Mouse (Mus musculus): ENCODE data around the gene Fbxo41. TPM values are rescaled to one million over a fixed set of nuclear protein-coding genes. Genes with fewer than 3 reads are reported as not detected.

Gene Fbxo41
- polyA plus RNA-seq, 1 experiment from 2014 or later = 0.09 TPM

- WGBS = 67% methylated on average over 3 of the region's 3 CpGs
- H3K27me3 ChIP-seq (replicated peaks; ENCODE audit: control insufficient read depth, insufficient read depth, low read length) = 0 out of 2 replicates have a peak, but pooled peaks cover 3% of the 10 kb centered on the region
- H3K4me2 ChIP-seq (replicated peaks; ENCODE audit: low read depth) = no peak overlapping the region
- H3K27ac ChIP-seq (ENCODE audit: low read depth, low read length) = no peak overlapping the region
- ATAC-seq = no peak
- H3K4me3 ChIP-seq (ENCODE audit: low read depth, low read length) = no peak overlapping the region
- H3K9me3 ChIP-seq (ENCODE audit: control insufficient read depth) = no peaks in the 10 kb centered on the region
- no peak for TF ChIP-seq CTCF (IDR thresholded peaks at IDR 0.05; ENCODE audit: low read depth)
- H3K4me1 ChIP-seq (replicated peaks; ENCODE audit: control insufficient read depth, insufficient read depth, low read length) = no peaks in the 10 kb centered on the region
- no peak overlapping the region for H3K9ac ChIP-seq (ENCODE audit: low read depth, low read length)
- H3K36me3 ChIP-seq (ENCODE audit: control insufficient read depth, insufficient read depth) = no peaks in the 10 kb centered on the region
Observed at GRCm38 (mm10) chr6:85475581-85475980, 27.2 kb downstream of the Fbxo41 start.

GRCm38 (mm10) chr6:85472542-85472941 lies 30.3 kb downstream of the Fbxo41 start:
- Histone ChIP-seq H3K27ac (ENCODE audit: low read depth, low read length) (no peak overlapping the region), H3K9me3 (ENCODE audit: control insufficient read depth) (no peaks in the 10 kb centered on the region), H3K4me3 (ENCODE audit: low read depth, low read length) (no peak overlapping the region), H3K36me3 (ENCODE audit: control insufficient read depth, insufficient read depth) (peaks cover 17% of the 10 kb centered on the region), H3K4me1 (replicated peaks; ENCODE audit: control insufficient read depth, insufficient read depth, low read length) (no peaks in the 10 kb centered on the region), H3K27me3 (replicated peaks; ENCODE audit: control insufficient read depth, insufficient read depth, low read length) (no peaks in the 10 kb centered on the region), H3K9ac (ENCODE audit: low read depth, low read length) (no peak overlapping the region), H3K4me2 (replicated peaks; ENCODE audit: low read depth) (no peak overlapping the region)
- no peak for TF ChIP-seq CTCF (IDR thresholded peaks at IDR 0.05; ENCODE audit: low read depth)
- WGBS = 54% methylated on average over 5 of the region's 5 CpGs
- ATAC-seq = no peak

- 62% methylated on average over 8 of the region's 8 CpGs for WGBS
- H3K27me3 ChIP-seq (replicated peaks; ENCODE audit: control insufficient read depth, insufficient read depth, low read length) = no peaks in the 10 kb centered on the region
- no peak overlapping the region for H3K9ac ChIP-seq (ENCODE audit: low read depth, low read length)
- no peak overlapping the region for H3K4me3 ChIP-seq (ENCODE audit: low read depth, low read length)
- H3K27ac ChIP-seq (ENCODE audit: low read depth, low read length) = no peak overlapping the region
- H3K36me3 ChIP-seq (ENCODE audit: control insufficient read depth, insufficient read depth) = peaks cover 23% of the 10 kb centered on the region
- ATAC-seq = no peak
- no peaks in the 10 kb centered on the region for H3K9me3 ChIP-seq (ENCODE audit: control insufficient read depth)
- H3K4me1 ChIP-seq (replicated peaks; ENCODE audit: control insufficient read depth, insufficient read depth, low read length) = no peaks in the 10 kb centered on the region
- no peak for TF ChIP-seq CTCF (IDR thresholded peaks at IDR 0.05; ENCODE audit: low read depth)
- H3K4me2 ChIP-seq (replicated peaks; ENCODE audit: low read depth) = no peak overlapping the region
Observed at GRCm38 (mm10) chr6:85471962-85472361, 30.8 kb downstream of the Fbxo41 start.

- Histone ChIP-seq H3K27me3 (replicated peaks; ENCODE audit: control insufficient read depth, insufficient read depth, low read length) (no peaks in the 10 kb centered on the region), H3K27ac (ENCODE audit: low read depth, low read length) (no peak overlapping the region), H3K9ac (ENCODE audit: low read depth, low read length) (no peak overlapping the region), H3K4me2 (replicated peaks; ENCODE audit: low read depth) (no peak overlapping the region), H3K36me3 (ENCODE audit: control insufficient read depth, insufficient read depth) (peaks cover 44% of the 10 kb centered on the region), H3K4me3 (ENCODE audit: low read depth, low read length) (no peak overlapping the region), H3K4me1 (replicated peaks; ENCODE audit: control insufficient read depth, insufficient read depth, low read length) (no peaks in the 10 kb centered on the region), H3K9me3 (ENCODE audit: control insufficient read depth) (no peaks in the 10 kb centered on the region)
- no peak for TF ChIP-seq CTCF (IDR thresholded peaks at IDR 0.05; ENCODE audit: low read depth)
- no peak for ATAC-seq
- 67% methylated on average over 5 of the region's 5 CpGs for WGBS
Observed at GRCm38 (mm10) chr6:85469660-85470430, 32.9 kb downstream of the Fbxo41 start.

GRCm38 (mm10) chr6:85465381-85465780 lies 37.4 kb downstream of the Fbxo41 start:
- no peak overlapping the region for H3K27ac ChIP-seq (ENCODE audit: low read depth, low read length)
- H3K27me3 ChIP-seq (replicated peaks; ENCODE audit: control insufficient read depth, insufficient read depth, low read length) = no peaks in the 10 kb centered on the region
- no peak for ATAC-seq
- peaks cover 87% of the 10 kb centered on the region for H3K36me3 ChIP-seq (ENCODE audit: control insufficient read depth, insufficient read depth)
- no peaks in the 10 kb centered on the region for H3K4me1 ChIP-seq (replicated peaks; ENCODE audit: control insufficient read depth, insufficient read depth, low read length)
- H3K4me2 ChIP-seq (replicated peaks; ENCODE audit: low read depth) = no peak overlapping the region
- peak; percentile 62 for TF ChIP-seq CTCF (IDR thresholded peaks at IDR 0.05; ENCODE audit: low read depth)
- H3K9ac ChIP-seq (ENCODE audit: low read depth, low read length) = no peak overlapping the region
- H3K9me3 ChIP-seq (ENCODE audit: control insufficient read depth) = no peaks in the 10 kb centered on the region
- no peak overlapping the region for H3K4me3 ChIP-seq (ENCODE audit: low read depth, low read length)

- Histone ChIP-seq H3K27me3 (replicated peaks; ENCODE audit: control insufficient read depth, insufficient read depth, low read length) (no peaks in the 10 kb centered on the region), H3K27ac (ENCODE audit: low read depth, low read length) (no peak overlapping the region), H3K4me2 (replicated peaks; ENCODE audit: low read depth) (no peak overlapping the region), H3K4me1 (replicated peaks; ENCODE audit: control insufficient read depth, insufficient read depth, low read length) (no peaks in the 10 kb centered on the region), H3K4me3 (ENCODE audit: low read depth, low read length) (no peak overlapping the region), H3K9me3 (ENCODE audit: control insufficient read depth) (no peaks in the 10 kb centered on the region), H3K36me3 (ENCODE audit: control insufficient read depth, insufficient read depth) (peaks cover 46% of the 10 kb centered on the region), H3K9ac (ENCODE audit: low read depth, low read length) (no peak overlapping the region)
- no peak for ATAC-seq
- TF ChIP-seq CTCF (IDR thresholded peaks at IDR 0.05; ENCODE audit: low read depth) = no peak
- WGBS = 88% methylated on average over 2 of the region's 2 CpGs
Observed at GRCm38 (mm10) chr6:85459621-85460020, 43.2 kb downstream of the Fbxo41 start.

All from intestine, postnatal 0 days (tissue).